Mouse (Mus musculus): Measurements from ENCODE around the gene Mipep.

Mipep gene

GRCm38 (mm10) chr14:60895172-60896000 is 111.0 kb downstream of the Mipep start:
- Histone ChIP-seq H3K36me3 (ENCODE audit: control insufficient read depth, insufficient read depth, low read length, poor library complexity, severe bottlenecking) (no peaks in the 10 kb centered on the region), H3K27me3 (ENCODE audit: control insufficient read depth, insufficient read depth, low read length, poor library complexity, severe bottlenecking) (no peaks in the 10 kb centered on the region)
- no peak for DNase-seq (ENCODE audit: low read depth, low spot score)

- no peak for DNase-seq (ENCODE audit: low read depth, low spot score)
- Histone ChIP-seq H3K36me3 (ENCODE audit: control insufficient read depth, insufficient read depth, low read length, poor library complexity, severe bottlenecking) (no peaks in the 10 kb centered on the region), H3K27me3 (ENCODE audit: control insufficient read depth, insufficient read depth, low read length, poor library complexity, severe bottlenecking) (no peaks in the 10 kb centered on the region)
Observed at GRCm38 (mm10) chr14:60898086-60898667, 113.8 kb downstream of the Mipep start.

DNA sequence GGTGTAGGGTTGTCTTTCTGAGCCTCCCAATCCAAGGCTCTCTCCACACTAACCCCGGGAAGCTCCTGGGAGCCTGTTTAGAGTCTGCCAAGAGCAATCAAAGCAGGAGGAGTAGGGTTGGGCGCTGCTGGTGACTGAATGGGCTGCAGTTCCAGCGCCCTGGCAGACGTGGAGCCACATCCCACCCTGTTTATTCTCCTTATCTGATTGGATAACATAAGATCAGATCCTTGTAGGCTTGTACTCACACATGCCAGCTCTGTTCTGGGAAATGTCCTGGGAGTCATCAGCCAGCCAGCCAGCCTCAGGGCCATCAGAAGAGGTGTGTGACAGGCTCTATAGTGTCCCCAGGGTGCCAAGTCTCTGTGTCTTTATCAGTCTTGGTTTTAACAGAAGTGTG is 120.1 kb downstream of the Mipep start:
- DNase-seq (ENCODE audit: low read depth, low spot score): no peak
- Histone ChIP-seq H3K36me3 (ENCODE audit: control insufficient read depth, insufficient read depth, low read length, poor library complexity, severe bottlenecking) (no peaks in the 10 kb centered on the region), H3K27me3 (ENCODE audit: control insufficient read depth, insufficient read depth, low read length, poor library complexity, severe bottlenecking) (no peaks in the 10 kb centered on the region)

GRCm38 (mm10) chr14:60906421-60907374 is 122.3 kb downstream of the Mipep start:
- no peaks in the 10 kb centered on the region for H3K27me3 ChIP-seq (ENCODE audit: control insufficient read depth, insufficient read depth, low read length, poor library complexity, severe bottlenecking)
- no peak for DNase-seq (ENCODE audit: low read depth, low spot score)
- H3K36me3 ChIP-seq (ENCODE audit: control insufficient read depth, insufficient read depth, low read length, poor library complexity, severe bottlenecking): no peaks in the 10 kb centered on the region

- no peak for DNase-seq (ENCODE audit: low read depth, low spot score)
- H3K36me3 ChIP-seq (ENCODE audit: control insufficient read depth, insufficient read depth, low read length, poor library complexity, severe bottlenecking): no peaks in the 10 kb centered on the region
- H3K27me3 ChIP-seq (ENCODE audit: control insufficient read depth, insufficient read depth, low read length, poor library complexity, severe bottlenecking): no peaks in the 10 kb centered on the region
Observed at GRCm38 (mm10) chr14:60909351-60909750, 125.0 kb downstream of the Mipep start.

- Histone ChIP-seq H3K36me3 (ENCODE audit: control insufficient read depth, insufficient read depth, low read length, poor library complexity, severe bottlenecking) (no peaks in the 10 kb centered on the region), H3K27me3 (ENCODE audit: control insufficient read depth, insufficient read depth, low read length, poor library complexity, severe bottlenecking) (no peaks in the 10 kb centered on the region)
- DNase-seq (ENCODE audit: low read depth, low spot score): no peak
Observed at GRCm38 (mm10) chr14:60910506-60911444, 126.4 kb downstream of the Mipep start.

GRCm38 (mm10) chr14:60912981-60913468 is 128.7 kb downstream of the Mipep start:
- no peaks in the 10 kb centered on the region for H3K27me3 ChIP-seq (ENCODE audit: control insufficient read depth, insufficient read depth, low read length, poor library complexity, severe bottlenecking)
- no peaks in the 10 kb centered on the region for H3K36me3 ChIP-seq (ENCODE audit: control insufficient read depth, insufficient read depth, low read length, poor library complexity, severe bottlenecking)

GRCm38 (mm10) chr14:60916661-60917060 is 132.3 kb downstream of the Mipep start:
- no peaks in the 10 kb centered on the region for H3K36me3 ChIP-seq (ENCODE audit: control insufficient read depth, insufficient read depth, low read length, poor library complexity, severe bottlenecking)
- no peak for DNase-seq (ENCODE audit: low read depth, low spot score)
- H3K27me3 ChIP-seq (ENCODE audit: control insufficient read depth, insufficient read depth, low read length, poor library complexity, severe bottlenecking): no peaks in the 10 kb centered on the region

More at GRCm38 (mm10) chr14:60912981-60913468, 128.7 kb downstream of the Mipep start:
- DNase-seq (ENCODE audit: low read depth, low spot score): no peak

DNA sequence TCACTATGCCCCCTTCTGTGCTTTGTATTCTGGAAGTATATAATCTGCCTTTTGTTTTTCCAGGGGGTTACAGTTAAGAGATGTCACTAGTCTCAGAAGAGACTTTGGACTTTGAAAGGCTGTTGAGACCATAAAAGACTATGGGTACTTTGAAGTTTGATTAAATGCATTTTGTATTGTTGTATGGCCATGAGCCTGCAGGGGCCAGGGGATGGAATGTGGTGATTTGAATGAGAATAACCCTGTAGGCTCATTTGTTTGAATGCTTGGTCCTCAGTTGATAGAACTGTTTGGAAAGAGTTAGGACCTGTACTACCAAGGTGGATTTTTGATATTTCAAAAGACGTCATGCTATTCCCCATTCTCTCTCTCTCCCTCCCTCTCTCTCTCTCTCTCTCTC is 141.6 kb downstream of the Mipep start:
- Histone ChIP-seq H3K27me3 (ENCODE audit: control insufficient read depth, insufficient read depth, low read length, poor library complexity, severe bottlenecking) (no peaks in the 10 kb centered on the region), H3K36me3 (ENCODE audit: control insufficient read depth, insufficient read depth, low read length, poor library complexity, severe bottlenecking) (no peaks in the 10 kb centered on the region)
- no peak for DNase-seq (ENCODE audit: low read depth, low spot score)

GRCm38 (mm10) chr14:60935705-60936104 is 151.3 kb downstream of the Mipep start:
- no peaks in the 10 kb centered on the region for H3K36me3 ChIP-seq (ENCODE audit: control insufficient read depth, insufficient read depth, low read length, poor library complexity, severe bottlenecking)
- no peak for DNase-seq (ENCODE audit: low read depth, low spot score)
- no peaks in the 10 kb centered on the region for H3K27me3 ChIP-seq (ENCODE audit: control insufficient read depth, insufficient read depth, low read length, poor library complexity, severe bottlenecking)

GRCm38 (mm10) chr14:60937481-60938039 is 153.2 kb downstream of the Mipep start:
- no peak for DNase-seq (ENCODE audit: low read depth, low spot score)
- Histone ChIP-seq H3K27me3 (ENCODE audit: control insufficient read depth, insufficient read depth, low read length, poor library complexity, severe bottlenecking) (no peaks in the 10 kb centered on the region), H3K36me3 (ENCODE audit: control insufficient read depth, insufficient read depth, low read length, poor library complexity, severe bottlenecking) (no peaks in the 10 kb centered on the region)

Measured in splenic B cell, adult 2 months (primary cell).